Mouse (Mus musculus): ENCODE results near the gene Klhl35. TPM values are rescaled to one million over a fixed set of nuclear protein-coding genes. Genes with fewer than 3 reads are reported as not detected.

Klhl35 gene
- total RNA-seq, 2 experiments from 2014 or later: 0.79 to 1.2 TPM

GRCm38 (mm10) chr7:99450703-99451102 is 15.1 kb upstream of the Klhl35 start:
- ATAC-seq (replicated peaks; ENCODE audit: poor library complexity): peak; percentile 79

- ATAC-seq (replicated peaks; ENCODE audit: poor library complexity): no peak
Observed at GRCm38 (mm10) chr7:99452859-99453258, 12.9 kb upstream of the Klhl35 start.

- no peak for ATAC-seq (replicated peaks; ENCODE audit: poor library complexity)
Observed at GRCm38 (mm10) chr7:99454044-99454443, 11.8 kb upstream of the Klhl35 start.

- no peak for ATAC-seq (replicated peaks; ENCODE audit: poor library complexity)
Observed at GRCm38 (mm10) chr7:99458849-99459248, 7.0 kb upstream of the Klhl35 start.

GRCm38 (mm10) chr7:99459888-99460652 is 5.7 kb upstream of the Klhl35 start:
- no peak for ATAC-seq (replicated peaks; ENCODE audit: poor library complexity)

GRCm38 (mm10) chr7:99463120-99463519 is 2.7 kb upstream of the Klhl35 start:
- ATAC-seq (replicated peaks; ENCODE audit: poor library complexity): no peak

- ATAC-seq (replicated peaks; ENCODE audit: poor library complexity): peak; percentile 41
Observed at GRCm38 (mm10) chr7:99467916-99468282, 2.1 kb downstream of the Klhl35 start.

- ATAC-seq (replicated peaks; ENCODE audit: poor library complexity): peak; percentile 65
Observed at GRCm38 (mm10) chr7:99468283-99469132, 2.7 kb downstream of the Klhl35 start.

GRCm38 (mm10) chr7:99469680-99470405 is 4.0 kb downstream of the Klhl35 start:
- peak; percentile 15; the same call in 1 of the 2 replicates for ATAC-seq (replicated peaks; ENCODE audit: poor library complexity)

GRCm38 (mm10) chr7:99471578-99471977 is 5.8 kb downstream of the Klhl35 start:
- no peak for ATAC-seq (replicated peaks; ENCODE audit: poor library complexity)

GRCm38 (mm10) chr7:99473638-99474407 is 8.0 kb downstream of the Klhl35 start:
- peak; percentile 35 for ATAC-seq (replicated peaks; ENCODE audit: poor library complexity)

GRCm38 (mm10) chr7:99474836-99475561 is 9.2 kb downstream of the Klhl35 start:
- peak; percentile 43 for ATAC-seq (replicated peaks; ENCODE audit: poor library complexity)

- ATAC-seq (replicated peaks; ENCODE audit: poor library complexity): no peak
Observed at GRCm38 (mm10) chr7:99475562-99475911, 9.7 kb downstream of the Klhl35 start.

- ATAC-seq (replicated peaks; ENCODE audit: poor library complexity): no peak
Observed at GRCm38 (mm10) chr7:99476558-99477114, 10.8 kb downstream of the Klhl35 start.

- ATAC-seq (replicated peaks; ENCODE audit: poor library complexity): no peak
Observed at GRCm38 (mm10) chr7:99477235-99477634, 11.4 kb downstream of the Klhl35 start.

- no peak for ATAC-seq (replicated peaks; ENCODE audit: poor library complexity)
Observed at GRCm38 (mm10) chr7:99482637-99483036, 16.8 kb downstream of the Klhl35 start.

GRCm38 (mm10) chr7:99483271-99483923 is 17.6 kb downstream of the Klhl35 start, which contains the start of gene Rps3:
Rps3 (minus strand) TSS chr7:99483738.
- ATAC-seq (replicated peaks; ENCODE audit: poor library complexity): peak; percentile 93

- ATAC-seq (replicated peaks; ENCODE audit: poor library complexity): no peak
Observed at GRCm38 (mm10) chr7:99483924-99484319, 18.1 kb downstream of the Klhl35 start.

GRCm38 (mm10) chr7:99484679-99485078 is 18.9 kb downstream of the Klhl35 start:
- ATAC-seq (replicated peaks; ENCODE audit: poor library complexity): no peak
